Mouse (Mus musculus) lung, adult 2 months (tissue): Measurements from ENCODE around the gene Trcg1.

ENCODE experiments used
- CTCF ChIP-seq: fragments of 200-500 bp; IDR thresholded peaks from 2 replicates; pipeline ENCODE4 v1.5.1; 2011; ENCODE audit warnings: mild to moderate bottlenecking, low read length, control low read depth; ENCODE audit not compliant: insufficient read depth
- POLR2A ChIP-seq: fragments of 200-500 bp; IDR thresholded peaks from 2 replicates; pipeline ENCODE4 v1.6.1; 2011; ENCODE audit warnings: low read depth, mild to moderate bottlenecking, control low read depth, low read length, borderline replicate concordance; ENCODE audit errors: extremely low read depth

GRCm38 (mm10) chr9:57197414-57197813, 38.9 kb upstream of the Trcg1 start:
- no peak for TF ChIP-seq CTCF
- no peak for TF ChIP-seq POLR2A
